Mouse (Mus musculus) intestine, embryonic 14.5 days (tissue): Measurements from ENCODE around the gene Galnt7. TPM values are rescaled to one million over a fixed set of nuclear protein-coding genes. Genes with fewer than 3 reads are reported as not detected.

Experiments used
- ATAC-seq: fragments of 200-750 bp; cut with Nextera tagmentation; replicated peaks from 2 replicates; pipeline ENCODE4 v1.8.0; 2017; ENCODE audit warnings: low read depth, moderate number of reproducible peaks, moderate TSS enrichment, moderate library complexity; ENCODE audit not compliant: low FRiP score, low TSS enrichment
- DNase-seq: peaks from one replicate; pipeline ENCODE4 v3.0.0-alpha.2; 2018; ENCODE audit warnings: low spot score
- H3K27ac ChIP-seq: fragments of 300-500 bp; sonication (generic); 2 replicates; pipeline ENCODE4 v1.5.1; 2014; ENCODE audit warnings: low read depth, mild to moderate bottlenecking, control low read depth
- H3K27me3 ChIP-seq: fragments of 300-500 bp; sonication (generic); replicated peaks from 2 replicates; pipeline ENCODE4 v1.6.1; 2014; ENCODE audit warnings: low read length, control low read depth; ENCODE audit not compliant: control insufficient read depth, insufficient read depth
- H3K36me3 ChIP-seq: fragments of 300-500 bp; sonication (generic); 2 replicates; pipeline ENCODE4 v1.6.1; 2014; ENCODE audit warnings: low read length, control low read depth; ENCODE audit not compliant: control insufficient read depth, insufficient read depth
- H3K4me1 ChIP-seq: fragments of 300-500 bp; sonication (generic); replicated peaks from 2 replicates; pipeline ENCODE4 v1.6.1; 2014; ENCODE audit warnings: low read length, control low read depth, mixed read lengths; ENCODE audit not compliant: control insufficient read depth, insufficient read depth
- H3K4me2 ChIP-seq: fragments of 300-500 bp; sonication (generic); 2 replicates; pipeline ENCODE4 v1.6.1; 2014; ENCODE audit warnings: low read length
- H3K4me3 ChIP-seq: fragments of 300-500 bp; sonication (generic); 2 replicates; pipeline ENCODE4 v1.5.1; 2014; ENCODE audit warnings: low read depth, low read length, control low read depth, mixed read lengths
- H3K9ac ChIP-seq: fragments of 300-500 bp; sonication (generic); 2 replicates; pipeline ENCODE4 v1.6.1; 2014; ENCODE audit warnings: mild to moderate bottlenecking, low read length
- H3K9me3 ChIP-seq: fragments of 300-500 bp; sonication (generic); 2 replicates; pipeline ENCODE4 v1.6.1; 2016; ENCODE audit warnings: low read length, control low read depth; ENCODE audit not compliant: control insufficient read depth
- WGBS: fragments of 180-500 bp; shearing (Covaris S2); extraction: QIAGEN DNeasy Blood & Tissue Kit; methylation state at CpG from one replicate; pipeline ENCODE4 v1.1.7; 2014; 5-methylcytosine and 5-hydroxymethylcytosine counted together
- polyA plus RNA-seq: library from polyadenylated mRNA; unstranded; fragments of >200 nt; fragmentation: Nextera tagmentation; extraction: Ambion mirVana; gene quantifications from 2 replicates; pipeline ENCODE4 v1.2.1, GENCODE M21; 2014

Gene Galnt7
- polyA plus RNA-seq, 1 experiment from 2014 or later: 26.4 TPM

DNA sequence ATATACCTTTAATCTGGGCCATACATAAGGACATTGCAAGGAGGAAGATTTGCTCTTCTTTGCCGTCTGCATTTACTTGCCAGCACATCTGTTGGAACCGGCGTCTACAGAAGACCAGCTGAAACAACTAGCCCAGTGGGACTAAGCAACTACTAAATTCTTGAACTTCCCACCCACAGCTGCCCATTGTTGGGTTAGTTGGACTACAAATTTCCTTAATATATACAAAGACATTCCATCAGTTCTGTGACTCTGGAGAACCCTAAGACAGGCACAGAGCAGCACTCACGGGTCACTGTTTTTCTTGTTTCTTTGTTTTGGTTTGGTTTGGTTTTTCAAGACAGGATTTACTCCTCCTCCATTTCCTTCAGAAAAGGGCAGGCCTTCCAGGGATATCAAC, 172.2 kb downstream of the Galnt7 start:
- H3K4me1 ChIP-seq: peaks cover 6% of the 10 kb centered on the region
- H3K9me3 ChIP-seq: no peaks in the 10 kb centered on the region
- H3K4me3 ChIP-seq: no peak overlapping the region
- no peaks in the 10 kb centered on the region for H3K27me3 ChIP-seq
- DNase-seq: no peak
- no peak overlapping the region for H3K27ac ChIP-seq
- H3K9ac ChIP-seq: no peak overlapping the region
- 64% methylated on average over 4 of the region's 4 CpGs for WGBS
- peaks cover 21% of the 10 kb centered on the region for H3K36me3 ChIP-seq
- no peak overlapping the region for H3K4me2 ChIP-seq
- no peak for ATAC-seq

DNA sequence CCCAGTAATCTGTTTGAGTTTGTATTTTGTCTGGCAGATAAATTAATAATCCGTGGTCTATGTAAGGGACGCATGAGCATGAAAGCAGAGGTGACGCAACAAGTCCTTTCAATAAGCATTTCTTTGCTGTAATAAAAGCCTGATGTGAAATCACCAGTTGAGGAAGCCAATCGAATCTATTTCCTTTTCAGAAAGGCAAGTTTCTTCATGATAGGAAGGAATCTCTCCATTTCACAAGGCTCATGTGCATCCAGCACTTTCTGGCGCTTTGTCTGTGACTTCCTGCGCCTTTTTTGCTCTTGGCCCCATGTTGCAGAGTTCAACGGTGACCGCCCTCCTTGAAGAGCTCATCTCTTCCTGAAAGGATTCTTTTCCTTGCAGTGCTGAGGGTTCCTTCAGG, 173.1 kb downstream of the Galnt7 start:
- Histone ChIP-seq H3K9me3 (no peaks in the 10 kb centered on the region), H3K4me3 (no peak overlapping the region), H3K4me1 (no peaks in the 10 kb centered on the region), H3K9ac (no peak overlapping the region), H3K27ac (no peak overlapping the region), H3K27me3 (no peaks in the 10 kb centered on the region), H3K36me3 (peaks cover 21% of the 10 kb centered on the region), H3K4me2 (no peak overlapping the region)
- no peak for ATAC-seq
- WGBS: 91% methylated on average over 8 of the region's 8 CpGs
- no peak for DNase-seq

DNA sequence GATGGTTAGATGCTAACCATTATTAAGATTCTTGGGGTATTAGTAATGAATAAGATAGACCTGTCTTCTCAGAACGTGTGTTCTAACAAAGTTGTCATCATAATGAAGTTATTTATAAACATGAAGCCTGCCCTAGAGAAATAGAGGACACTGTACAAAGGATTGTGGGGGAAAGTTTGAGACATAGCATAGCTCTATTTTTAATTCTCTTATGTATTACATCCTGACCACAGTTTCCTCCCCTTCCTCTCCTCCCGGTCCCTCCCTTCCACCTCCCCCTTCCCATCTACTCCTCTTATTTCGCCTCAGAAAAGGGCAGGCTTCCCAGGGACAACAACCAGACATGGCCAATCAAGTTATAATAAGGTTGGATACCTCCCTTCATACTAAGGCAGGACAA, 174.4 kb downstream of the Galnt7 start:
- no peaks in the 10 kb centered on the region for H3K27me3 ChIP-seq
- H3K4me1 ChIP-seq: no peaks in the 10 kb centered on the region
- H3K4me3 ChIP-seq: no peak overlapping the region
- peaks cover 18% of the 10 kb centered on the region for H3K36me3 ChIP-seq
- ATAC-seq (no peak), DNase-seq (no peak)
- no peaks in the 10 kb centered on the region for H3K9me3 ChIP-seq
- 69% methylated on average over 3 of the region's 3 CpGs for WGBS
- no peak overlapping the region for H3K9ac ChIP-seq
- H3K27ac ChIP-seq: no peak overlapping the region
- H3K4me2 ChIP-seq: no peak overlapping the region

Other genes starting within 250 kb of the Galnt7 start
- 0.27 and 0.54 TPM in 2 replicates for gene Scrg1, start 197.1 kb downstream of the Galnt7 start, polyA plus RNA-seq
- 36.6 and 39.7 TPM in 2 replicates for gene Sap30, start 165.2 kb downstream of the Galnt7 start, polyA plus RNA-seq
- gene Hmgb2, start 141.1 kb downstream of the Galnt7 start, polyA plus RNA-seq: 340 and 378 TPM in 2 replicates